Mouse (Mus musculus): ENCODE measurements around the gene Wnt11.

The Wnt11 gene

GRCm38 (mm10) chr7:98867053-98867793 is 32.3 kb downstream of the Wnt11 start:
- DNase-seq (ENCODE audit: low spot score in 2 of 2) = no peak

GRCm38 (mm10) chr7:98867794-98868150 is 32.9 kb downstream of the Wnt11 start:
- DNase-seq (ENCODE audit: low spot score in 2 of 2) = no peak

- no peak for DNase-seq (ENCODE audit: low spot score in 2 of 2)
Observed at GRCm38 (mm10) chr7:98869070-98869469, 34.2 kb downstream of the Wnt11 start.

GRCm38 (mm10) chr7:98870791-98871190 is 35.9 kb downstream of the Wnt11 start:
- DNase-seq (ENCODE audit: low spot score in 2 of 2) = no peak

DNA sequence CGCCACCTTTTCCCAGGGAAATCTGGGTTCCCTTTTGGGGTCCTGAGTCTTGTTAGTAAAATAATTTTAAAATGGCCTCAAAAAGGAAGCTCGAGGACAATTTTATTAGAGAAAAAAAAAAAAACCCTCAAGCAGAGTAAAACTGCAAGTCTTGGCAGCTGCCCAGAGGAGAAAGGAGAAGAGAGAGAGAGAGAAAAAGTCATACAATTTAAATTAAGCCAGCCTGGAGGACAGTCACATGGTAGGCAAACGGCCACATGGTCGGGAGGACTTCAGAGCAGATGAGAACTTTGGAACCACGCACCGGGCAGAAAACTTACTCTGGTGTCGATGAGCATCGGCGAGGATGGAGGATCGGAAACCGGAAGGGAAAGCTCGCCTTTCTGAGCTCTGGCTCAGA is 37.0 kb downstream of the Wnt11 start:
- DNase-seq (ENCODE audit: low spot score in 2 of 2) = no peak

DNA sequence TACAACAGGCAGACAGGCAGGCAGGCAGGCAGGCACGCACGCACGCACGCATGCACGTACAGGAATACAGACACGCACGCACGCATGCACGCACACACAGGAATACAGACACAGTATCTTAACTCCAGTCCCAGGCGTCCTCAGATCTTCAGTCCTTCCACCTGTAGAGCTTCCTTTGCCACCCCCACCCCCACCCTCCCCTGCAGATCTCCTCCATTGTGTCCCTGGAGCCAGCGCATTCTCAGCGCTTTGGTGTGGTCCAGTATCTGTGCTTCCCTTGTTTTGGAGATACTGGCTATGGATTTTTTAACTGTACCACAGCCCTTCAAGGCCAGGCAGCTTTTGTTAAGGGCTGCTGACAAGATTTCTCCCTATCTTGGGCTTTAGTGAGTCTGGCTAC is 38.4 kb downstream of the Wnt11 start:
- DNase-seq (ENCODE audit: low spot score in 2 of 2) = no peak

DNA sequence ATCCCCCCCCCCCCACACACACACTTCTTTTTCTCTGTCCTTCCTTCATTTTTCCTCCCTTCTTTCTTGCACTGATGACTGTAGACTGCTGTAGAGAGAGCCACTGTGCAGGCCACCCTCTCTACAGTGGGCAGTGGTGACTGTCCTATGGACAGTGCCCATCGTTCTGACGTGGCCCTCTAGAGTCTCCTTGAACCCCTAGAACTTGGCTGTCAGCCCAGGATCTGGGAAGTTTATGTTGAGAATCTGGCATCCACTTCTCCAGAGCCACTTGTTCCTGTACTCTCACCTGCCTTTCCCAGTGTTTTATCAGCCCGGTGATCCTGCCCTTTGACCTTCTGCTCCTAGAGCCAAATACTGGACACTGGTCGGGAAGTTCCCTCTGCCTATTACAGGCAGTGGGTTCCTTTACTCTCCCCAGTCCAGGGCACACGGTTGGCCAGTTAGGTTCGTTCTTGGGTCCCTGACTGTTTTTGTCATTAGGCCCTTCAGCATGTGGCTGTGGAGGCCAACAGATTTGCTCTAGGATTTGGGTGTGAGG is 39.6 kb downstream of the Wnt11 start:
- DNase-seq (ENCODE audit: low spot score in 2 of 2) = no peak

GRCm38 (mm10) chr7:98875390-98875990 is 40.6 kb downstream of the Wnt11 start:
- no peak for DNase-seq (ENCODE audit: low spot score in 2 of 2)

- no peak for DNase-seq (ENCODE audit: low spot score in 2 of 2)
Observed at GRCm38 (mm10) chr7:98876119-98876518, 41.2 kb downstream of the Wnt11 start.

DNA sequence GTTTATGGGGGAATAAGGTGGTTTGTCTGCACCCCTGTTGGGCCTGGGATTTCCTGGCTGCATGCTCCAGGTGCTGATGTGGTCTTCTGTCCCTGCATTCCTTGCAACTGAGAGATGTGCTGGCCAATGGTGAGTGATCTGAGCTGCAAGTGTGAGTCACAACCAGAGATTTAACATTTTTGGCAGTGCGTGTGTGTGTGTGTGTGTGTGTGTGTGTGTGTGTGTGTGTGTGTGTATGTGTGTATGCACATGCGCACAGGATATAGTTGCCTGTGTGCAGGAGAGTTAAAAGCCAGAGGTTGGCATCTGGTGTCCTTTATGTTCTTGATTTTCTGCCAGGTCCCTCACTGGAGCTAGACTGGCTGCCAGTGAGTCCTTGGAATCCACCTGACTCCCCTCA is 44.3 kb downstream of the Wnt11 start:
- DNase-seq (ENCODE audit: low spot score in 2 of 2) = no peak

GRCm38 (mm10) chr7:98881887-98882286 is 47.0 kb downstream of the Wnt11 start:
- no peak for DNase-seq (ENCODE audit: low spot score in 2 of 2)

DNA sequence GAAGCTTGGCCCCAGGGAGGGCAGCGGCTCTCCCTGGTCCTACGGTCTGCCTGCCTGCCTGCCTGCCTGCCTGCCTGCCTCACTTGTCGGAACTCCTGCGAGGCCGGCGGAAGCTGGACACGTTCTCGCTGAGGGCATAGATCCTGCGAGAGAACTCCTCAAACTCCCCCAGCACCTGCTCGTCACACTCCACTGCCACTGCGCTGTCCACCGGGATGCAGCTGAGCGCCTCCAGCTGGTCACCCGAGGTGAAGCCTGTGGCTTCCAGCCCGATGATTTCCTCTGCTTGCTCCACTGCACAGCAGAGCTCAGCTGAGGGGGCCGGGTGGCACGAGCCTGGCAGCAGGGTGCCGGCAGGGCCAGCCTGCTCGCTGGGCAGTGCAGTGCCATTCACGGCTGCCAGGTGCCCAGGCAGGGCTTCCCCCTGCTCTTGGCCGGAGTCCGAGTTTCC is 52.9 kb downstream of the Wnt11 start:
- no peak for DNase-seq (ENCODE audit: low spot score in 2 of 2)

GRCm38 (mm10) chr7:98888810-98889209 is 53.9 kb downstream of the Wnt11 start:
- no peak for DNase-seq (ENCODE audit: low spot score in 2 of 2)

GRCm38 (mm10) chr7:98889211-98889610 is 54.3 kb downstream of the Wnt11 start:
- no peak for DNase-seq (ENCODE audit: low spot score in 2 of 2)

DNA sequence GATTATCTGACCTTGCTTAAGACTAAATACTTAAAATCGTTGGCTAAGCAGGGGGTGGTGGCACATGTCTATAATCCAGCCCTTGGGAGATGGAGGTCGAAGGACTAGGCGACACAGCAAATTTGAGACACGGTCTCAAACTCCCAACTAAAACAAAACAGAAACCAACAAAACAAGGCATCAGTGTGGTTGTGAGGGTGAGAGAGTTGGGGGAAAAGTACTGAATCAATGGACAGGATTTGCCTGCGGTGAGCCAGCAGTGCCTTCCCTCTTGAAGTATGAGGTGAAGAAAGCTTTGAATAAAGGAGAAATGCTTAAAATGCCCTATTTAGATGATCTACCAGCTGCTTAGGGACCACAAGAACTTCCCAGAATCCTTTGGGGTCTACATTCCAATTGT is 58.2 kb downstream of the Wnt11 start:
- DNase-seq (ENCODE audit: low spot score in 2 of 2) = no peak

- no peak for DNase-seq (ENCODE audit: low spot score in 2 of 2)
Observed at GRCm38 (mm10) chr7:98894305-98894704, 59.4 kb downstream of the Wnt11 start.

DNA sequence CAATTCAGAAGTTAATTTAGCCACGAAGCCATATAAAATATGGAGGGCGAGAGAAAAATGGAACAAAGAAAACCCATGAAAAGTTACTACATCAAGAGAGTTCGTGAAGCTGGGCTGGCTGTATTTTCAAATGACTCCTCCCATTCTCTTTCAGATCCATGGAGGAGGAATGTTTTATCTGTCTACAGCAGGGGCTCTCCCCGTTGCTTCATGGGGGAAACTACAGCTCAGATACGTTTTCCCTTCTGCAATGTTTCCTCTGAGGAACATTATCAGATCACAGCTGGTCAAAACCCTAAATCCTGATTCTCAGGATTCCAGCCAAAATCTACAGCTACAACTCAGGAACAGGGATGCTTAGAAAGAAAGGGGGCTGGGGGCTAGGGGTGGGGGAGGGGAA is 59.9 kb downstream of the Wnt11 start:
- no peak for DNase-seq (ENCODE audit: low spot score in 2 of 2)

DNA sequence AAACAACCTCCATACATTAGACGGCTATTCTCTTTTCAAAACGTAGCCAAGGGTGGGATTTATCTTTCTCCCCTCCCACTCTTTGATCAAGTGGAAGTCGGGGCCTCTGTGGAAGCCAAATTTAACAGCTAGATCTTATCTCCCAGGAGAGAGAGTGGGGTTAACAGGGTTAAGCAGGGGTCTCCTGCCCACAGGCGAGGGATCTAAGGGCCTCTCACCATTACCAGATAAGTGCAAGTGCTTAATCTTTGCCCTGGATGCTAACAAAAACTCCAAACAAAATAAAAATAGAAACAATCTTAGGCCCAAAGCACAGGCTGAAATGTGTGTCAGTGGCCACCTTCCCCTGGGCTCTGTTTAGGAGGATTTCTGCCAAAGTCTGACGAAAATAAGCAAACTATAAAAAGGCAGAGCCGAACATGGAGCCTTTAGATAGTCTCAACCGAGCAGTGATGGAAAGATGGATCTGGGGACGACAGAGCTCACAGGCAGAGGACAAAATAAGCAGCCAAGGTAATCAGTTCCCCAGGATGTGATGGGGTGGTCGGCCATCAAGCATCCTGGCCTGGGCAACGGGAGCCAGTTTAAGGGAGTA is 60.7 kb downstream of the Wnt11 start:
- no peak for DNase-seq (ENCODE audit: low spot score in 2 of 2)

GRCm38 (mm10) chr7:98897323-98897722 is 62.4 kb downstream of the Wnt11 start:
- peak in 1 of 2 experiments; percentile 33 for DNase-seq (ENCODE audit: low spot score in 2 of 2)

GRCm38 (mm10) chr7:98899815-98900214 is 64.9 kb downstream of the Wnt11 start:
- no peak for DNase-seq (ENCODE audit: low spot score in 2 of 2)

DNA sequence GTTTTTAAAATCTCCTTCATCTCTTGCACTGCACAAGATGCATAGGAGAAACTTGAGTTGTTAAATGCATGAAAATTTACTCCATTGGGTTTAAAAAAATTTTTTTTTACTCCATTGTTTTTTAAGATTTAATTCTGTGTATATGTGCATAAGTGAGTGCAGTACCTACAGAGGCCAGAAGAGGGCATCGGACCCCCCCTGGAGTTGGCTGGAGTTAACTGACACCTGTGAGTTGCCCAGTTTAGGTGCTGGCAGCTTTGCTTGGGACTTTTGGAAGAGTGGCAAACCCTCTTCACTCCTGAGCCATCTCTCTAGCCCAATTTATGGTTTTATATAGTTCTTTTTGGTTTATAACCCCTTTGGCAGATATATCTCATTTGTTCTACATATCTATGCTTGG is 66.2 kb downstream of the Wnt11 start:
- DNase-seq (ENCODE audit: low spot score in 2 of 2) = no peak

DNA sequence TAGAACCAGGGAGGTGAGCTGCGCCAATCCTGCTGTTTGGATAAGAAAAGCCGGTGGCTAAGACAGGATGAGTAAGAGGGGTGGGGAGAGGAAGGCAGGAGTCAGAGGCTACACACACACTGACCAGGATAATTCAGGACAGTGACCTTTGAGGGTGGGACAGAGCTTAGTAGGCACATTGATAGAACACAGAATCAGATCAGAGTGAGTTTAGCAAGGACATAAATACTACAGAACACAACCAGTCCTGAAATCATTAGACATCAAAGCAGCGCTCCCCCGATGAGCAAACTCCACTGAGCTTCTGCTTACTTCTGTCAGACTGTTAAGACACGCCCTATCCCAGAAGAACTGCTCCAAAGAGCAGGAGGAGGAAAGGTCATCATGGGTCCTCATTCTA is 69.0 kb downstream of the Wnt11 start:
- DNase-seq (ENCODE audit: low spot score in 2 of 2) = no peak
